Mouse (Mus musculus) layer of hippocampus, adult 2 months (tissue): ENCODE results near the gene C1qtnf9. TPM values are rescaled to one million over a fixed set of nuclear protein-coding genes. Genes with fewer than 3 reads are reported as not detected.

Experiments used
- DNase-seq, 2 experiments: peaks; one replicate each; pipeline ENCODE4 v3.0.0; 2022; ENCODE audit warnings: low spot score in 2 of 2
- H3K27ac ChIP-seq: fragments of 200-600 bp; 2 replicates; pipeline ENCODE4 v1.8.1; 2022
- H3K4me3 ChIP-seq: fragments of 200-600 bp; 2 replicates; pipeline ENCODE4 v1.8.1; 2022; ENCODE audit warnings: mild to moderate bottlenecking
- CTCF ChIP-seq: fragments of 200-600 bp; conservative IDR thresholded peaks from 2 replicates; pipeline ENCODE4 v1.8.1; 2022; ENCODE audit warnings: antibody characterized with exemption, mild to moderate bottlenecking, moderate library complexity
- long read RNA-seq, 2 experiments: library from polyadenylated mRNA; stranded (forward); transcript quantifications; one replicate each; pipeline ENCODE4 v2.0.0; 2021; ENCODE audit warnings: borderline mapping rate in 2 of 2
- total RNA-seq, 2 experiments: library from RNA; stranded (reverse); gene quantifications; 2 replicates each; pipeline ENCODE4 v1.2.3; 2021

The C1qtnf9 gene
- under 1 TPM; 0.29 to 0.44 TPM for total RNA-seq
- long read RNA-seq, experiment 1, result 0 reads
- long read RNA-seq, experiment 2, partial matches to known transcripts, result 0 of 1 reads
- long read RNA-seq, experiment 2, other reads (novel, unspliced or antisense), result 1 of 1 reads

DNA sequence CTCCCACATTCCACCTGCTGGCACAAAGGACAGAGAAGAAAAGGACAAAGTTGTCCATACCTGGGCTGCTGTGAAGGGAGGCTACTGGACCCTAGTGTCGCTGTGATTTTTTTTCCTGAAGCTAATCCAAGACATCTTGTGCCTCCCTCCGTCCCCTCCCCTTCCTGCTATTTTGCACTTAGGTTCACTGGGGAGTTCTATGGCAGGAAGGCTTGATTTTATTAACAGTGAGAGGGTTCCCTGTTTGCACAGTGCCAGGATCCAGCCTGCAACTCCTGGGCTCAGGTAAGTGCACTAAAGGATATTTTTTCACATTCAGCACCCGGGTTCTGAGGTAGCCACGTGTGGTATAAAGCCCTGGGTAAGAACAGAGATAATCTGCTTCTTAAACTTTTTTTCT lies at the start of gene C1qtnf9:
Gene C1qtnf9, plus strand, starts transcription at position 251 of the 400 bp plus-strand sequence.
- Histone ChIP-seq H3K27ac (peak within 1 kb of the TSS; percentile 78; the same call in 1 of the 2 replicates), H3K4me3 (no peak within 1 kb of the TSS)
- DNase-seq, result no peak
- no peak for TF ChIP-seq CTCF

DNA sequence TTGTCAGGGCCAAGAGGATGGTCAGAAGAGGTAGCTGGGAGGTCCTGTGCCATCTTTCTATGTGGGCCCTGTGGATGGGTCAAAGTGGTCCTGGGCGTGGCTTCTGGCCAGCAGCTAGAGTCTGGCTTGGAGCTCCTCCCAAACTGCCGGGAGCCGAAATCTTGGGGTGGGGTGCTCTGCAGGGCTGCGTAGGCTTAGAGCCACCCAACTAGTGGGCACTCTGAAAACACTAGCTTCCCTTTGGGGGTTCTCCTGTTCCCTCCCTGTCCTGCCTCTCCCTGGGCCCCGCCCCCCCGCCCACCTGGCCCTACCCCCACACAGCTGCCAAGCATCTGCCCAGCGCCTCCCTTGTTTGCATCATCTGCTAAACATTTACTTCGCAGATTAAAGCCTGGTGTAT lies 46.6 kb upstream of the C1qtnf9 start:
- TF ChIP-seq CTCF, result no peak
- DNase-seq, result no peak
- Histone ChIP-seq H3K4me3 (no peak overlapping the region), H3K27ac (no peak overlapping the region)

DNA sequence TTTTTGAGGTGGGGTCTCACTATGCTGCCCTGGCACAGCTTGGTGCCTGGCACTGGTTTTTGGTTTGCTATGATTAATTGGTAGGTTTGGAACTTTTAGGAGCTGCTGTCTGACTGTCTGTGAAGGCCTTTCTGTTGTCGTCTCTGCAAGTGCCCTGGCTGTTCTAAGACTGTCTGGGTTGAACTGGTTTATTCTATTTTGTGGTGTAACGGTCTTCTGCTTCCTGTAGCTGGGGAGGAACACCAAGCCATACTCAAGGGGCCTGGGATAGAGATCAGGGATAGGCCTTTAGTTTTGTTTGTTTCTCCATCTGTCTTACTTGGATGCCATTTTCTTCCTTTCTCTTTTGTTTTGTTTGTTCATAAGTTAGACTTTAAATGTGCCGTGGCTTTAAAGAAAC lies 46.0 kb upstream of the C1qtnf9 start:
- DNase-seq, result no peak
- Histone ChIP-seq H3K4me3 (no peak overlapping the region), H3K27ac (no peak overlapping the region)
- no peak for TF ChIP-seq CTCF

- no peak for DNase-seq
- H3K27ac ChIP-seq, result no peak overlapping the region
- TF ChIP-seq CTCF, result no peak
- no peak overlapping the region for H3K4me3 ChIP-seq
Measured at GRCm38 (mm10) chr14:60726091-60726490, 41.8 kb upstream of the C1qtnf9 start.

DNA sequence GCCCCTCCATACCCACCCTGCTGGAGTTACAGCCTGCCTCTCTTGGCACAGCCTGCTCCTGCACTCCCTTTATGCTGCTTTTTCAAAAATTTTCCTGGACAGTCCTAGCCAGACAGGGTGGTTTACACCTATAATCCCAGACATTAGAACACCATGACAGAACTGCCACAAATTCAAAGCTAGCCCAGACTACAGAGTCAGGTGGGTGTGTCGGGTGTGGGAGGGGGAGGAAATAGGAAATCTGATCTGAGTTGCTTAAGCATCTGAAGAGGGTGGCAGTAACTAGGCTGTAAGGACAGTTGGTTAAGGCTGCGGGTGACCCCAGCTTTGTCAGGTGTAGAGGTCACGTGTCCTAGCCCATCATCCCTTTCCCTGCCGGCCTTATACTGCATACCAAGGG lies 40.8 kb upstream of the C1qtnf9 start:
- H3K4me3 ChIP-seq, result no peak overlapping the region
- H3K27ac ChIP-seq, result no peak overlapping the region
- no peak for DNase-seq
- TF ChIP-seq CTCF, result no peak

DNA sequence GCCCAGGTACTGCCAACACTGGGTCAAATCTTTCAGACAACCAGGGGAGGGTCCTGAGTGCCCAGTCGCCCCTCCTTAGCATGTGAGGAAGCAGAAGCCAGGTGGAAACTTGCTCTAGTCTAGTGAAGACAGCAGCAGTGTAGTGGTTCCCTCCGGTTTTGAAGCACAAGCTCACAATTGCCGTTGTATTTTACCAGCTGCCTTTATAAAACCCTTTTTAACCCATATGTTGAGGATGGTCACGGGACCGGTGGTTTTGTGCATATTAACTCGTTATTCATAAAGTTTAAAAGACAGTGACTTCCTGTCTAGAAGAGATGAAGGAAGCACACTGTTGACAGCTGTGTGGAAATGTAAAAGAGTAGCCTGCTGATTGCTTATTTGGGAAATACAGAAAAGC lies 35.9 kb upstream of the C1qtnf9 start:
- DNase-seq, result no peak
- Histone ChIP-seq H3K27ac (peak overlapping the region; percentile 74; the same call in 1 of the 2 replicates), H3K4me3 (no peak overlapping the region)
- no peak for TF ChIP-seq CTCF

DNA sequence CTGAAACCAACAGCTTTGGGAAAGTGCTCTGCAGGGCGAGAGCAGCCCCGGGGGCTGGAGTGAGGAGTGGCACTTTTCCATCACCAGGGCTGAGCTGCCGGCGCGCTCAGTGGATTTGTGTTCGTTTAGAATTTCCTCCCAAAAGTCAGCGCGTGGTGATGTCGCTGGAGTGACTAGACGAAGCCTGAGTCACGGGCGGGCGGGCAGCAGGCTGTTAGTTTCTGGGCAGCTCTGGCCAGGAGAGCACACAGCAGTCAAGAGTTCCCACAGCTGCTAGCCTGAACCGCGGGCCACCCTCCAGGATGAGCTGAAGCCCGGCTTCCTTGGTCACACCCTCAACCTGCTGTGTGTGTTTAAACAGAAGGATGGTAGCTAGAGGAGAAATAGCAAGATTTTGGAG lies 35.1 kb upstream of the C1qtnf9 start:
- DNase-seq, result peak; percentile 36 to 40
- no peak for TF ChIP-seq CTCF
- Histone ChIP-seq H3K27ac (peak overlapping the region; percentile 74), H3K4me3 (peak overlapping the region; percentile 46)

DNA sequence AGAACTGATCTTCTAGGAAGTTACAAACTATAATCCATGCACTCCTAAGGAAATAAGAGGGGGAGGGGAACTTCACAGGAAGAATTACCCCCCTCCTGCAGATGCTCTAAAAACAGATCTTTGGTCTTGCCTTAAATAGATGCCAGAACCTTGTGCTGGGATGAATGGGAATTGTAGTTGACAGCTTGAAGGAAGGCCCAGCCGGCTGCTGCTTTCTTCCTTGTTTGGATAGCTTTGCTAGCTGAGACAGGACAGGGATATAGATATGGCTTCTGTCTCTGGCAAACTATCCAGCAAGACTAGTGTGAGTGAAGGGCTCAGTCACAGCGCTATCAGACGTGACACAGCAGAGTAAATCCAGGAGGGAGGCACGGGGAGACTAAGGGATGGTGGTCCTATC lies 34.2 kb upstream of the C1qtnf9 start:
- Histone ChIP-seq H3K27ac (peak overlapping the region; percentile 74; the same call in 1 of the 2 replicates), H3K4me3 (peak overlapping the region; percentile 46)
- peak in 1 of 2 experiments; percentile 42 for DNase-seq
- no peak for TF ChIP-seq CTCF

GRCm38 (mm10) chr14:60735206-60735605 lies 32.7 kb upstream of the C1qtnf9 start:
- H3K27ac ChIP-seq, result peak overlapping the region; percentile 43; the same call in 1 of the 2 replicates
- TF ChIP-seq CTCF, result no peak
- no peak overlapping the region for H3K4me3 ChIP-seq
- no peak for DNase-seq

GRCm38 (mm10) chr14:60735848-60736547 lies 31.9 kb upstream of the C1qtnf9 start:
- no peak for DNase-seq
- TF ChIP-seq CTCF, result no peak
- no peak overlapping the region for H3K4me3 ChIP-seq
- peak overlapping the region; percentile 43 for H3K27ac ChIP-seq

GRCm38 (mm10) chr14:60736591-60737192 lies 31.2 kb upstream of the C1qtnf9 start:
- Histone ChIP-seq H3K4me3 (no peak overlapping the region; the same call in 1 of the 2 replicates), H3K27ac (peak overlapping the region; percentile 43)
- TF ChIP-seq CTCF, result no peak
- DNase-seq, result no peak

GRCm38 (mm10) chr14:60737202-60737611 lies 30.7 kb upstream of the C1qtnf9 start:
- DNase-seq, result no peak
- Histone ChIP-seq H3K27ac (peak overlapping the region; percentile 59), H3K4me3 (no peak overlapping the region)
- TF ChIP-seq CTCF, result no peak

GRCm38 (mm10) chr14:60738434-60738938 lies 29.4 kb upstream of the C1qtnf9 start:
- no peak for DNase-seq
- TF ChIP-seq CTCF, result no peak
- H3K27ac ChIP-seq, result peak overlapping the region; percentile 74

More at GRCm38 (mm10) chr14:60738434-60738938, 29.4 kb upstream of the C1qtnf9 start:
- H3K4me3 ChIP-seq, result no peak overlapping the region
